Mouse (Mus musculus) heart, embryonic 11.5 days (tissue): ENCODE measurements around the gene Cfap61. TPM values are rescaled to one million over a fixed set of nuclear protein-coding genes. Genes with fewer than 3 reads are reported as not detected.

Experiments
- ATAC-seq: fragments of 200-750 bp; cut with Nextera tagmentation; replicated peaks from 2 replicates; pipeline ENCODE4 v1.8.0; 2017; ENCODE audit warnings: moderate library complexity; ENCODE audit not compliant: insufficient number of reproducible peaks, low FRiP score, low TSS enrichment
- H3K27ac ChIP-seq: fragments of 300-500 bp; sonication (generic); 2 replicates; pipeline ENCODE4 v1.5.1; 2014; ENCODE audit warnings: mild to moderate bottlenecking, low read depth, low read length
- H3K27me3 ChIP-seq: fragments of 300-500 bp; sonication (generic); 2 replicates; pipeline ENCODE4 v1.6.1; 2014; ENCODE audit warnings: mild to moderate bottlenecking, low read length, mixed read lengths; ENCODE audit not compliant: control insufficient read depth, insufficient read depth
- H3K36me3 ChIP-seq: fragments of 300-500 bp; sonication (generic); 2 replicates; pipeline ENCODE4 v1.6.1; 2014; ENCODE audit warnings: mild to moderate bottlenecking, low read length, moderate library complexity, mixed read lengths; ENCODE audit not compliant: control insufficient read depth, insufficient read depth
- H3K4me1 ChIP-seq: fragments of 300-500 bp; sonication (generic); 2 replicates; pipeline ENCODE4 v1.6.1; 2014; ENCODE audit warnings: low read length; ENCODE audit not compliant: control insufficient read depth, insufficient read depth
- H3K4me2 ChIP-seq: fragments of 300-500 bp; sonication (generic); 2 replicates; pipeline ENCODE4 v1.6.1; 2014; ENCODE audit warnings: mild to moderate bottlenecking, moderate library complexity
- H3K4me3 ChIP-seq: fragments of 300-500 bp; sonication (generic); 2 replicates; pipeline ENCODE4 v1.5.1; 2014; ENCODE audit warnings: low read depth, low read length
- H3K9ac ChIP-seq: fragments of 300-500 bp; sonication (generic); 2 replicates; pipeline ENCODE4 v1.6.1; 2014; ENCODE audit warnings: mild to moderate bottlenecking, low read depth, low read length, moderate library complexity
- H3K9me3 ChIP-seq: fragments of 300-500 bp; sonication (generic); replicated peaks from 2 replicates; pipeline ENCODE4 v1.6.1; 2016; ENCODE audit warnings: low read length; ENCODE audit not compliant: control insufficient read depth
- WGBS: fragments of 180-500 bp; shearing (Covaris S2); extraction: QIAGEN DNeasy Blood & Tissue Kit; methylation state at CpG from one replicate; pipeline ENCODE4 v1.1.7; 2014; ENCODE audit not compliant: insufficient replicate concordance; 5-methylcytosine and 5-hydroxymethylcytosine counted together
- polyA plus RNA-seq: library from polyadenylated mRNA; unstranded; fragments of >200 nt; fragmentation: Nextera tagmentation; extraction: Ambion mirVana; gene quantifications from 2 replicates; pipeline ENCODE4 v1.2.1, GENCODE M21; 2014

Cfap61 gene
- polyA plus RNA-seq, 1 experiment from 2014 or later = 0.10 TPM

DNA sequence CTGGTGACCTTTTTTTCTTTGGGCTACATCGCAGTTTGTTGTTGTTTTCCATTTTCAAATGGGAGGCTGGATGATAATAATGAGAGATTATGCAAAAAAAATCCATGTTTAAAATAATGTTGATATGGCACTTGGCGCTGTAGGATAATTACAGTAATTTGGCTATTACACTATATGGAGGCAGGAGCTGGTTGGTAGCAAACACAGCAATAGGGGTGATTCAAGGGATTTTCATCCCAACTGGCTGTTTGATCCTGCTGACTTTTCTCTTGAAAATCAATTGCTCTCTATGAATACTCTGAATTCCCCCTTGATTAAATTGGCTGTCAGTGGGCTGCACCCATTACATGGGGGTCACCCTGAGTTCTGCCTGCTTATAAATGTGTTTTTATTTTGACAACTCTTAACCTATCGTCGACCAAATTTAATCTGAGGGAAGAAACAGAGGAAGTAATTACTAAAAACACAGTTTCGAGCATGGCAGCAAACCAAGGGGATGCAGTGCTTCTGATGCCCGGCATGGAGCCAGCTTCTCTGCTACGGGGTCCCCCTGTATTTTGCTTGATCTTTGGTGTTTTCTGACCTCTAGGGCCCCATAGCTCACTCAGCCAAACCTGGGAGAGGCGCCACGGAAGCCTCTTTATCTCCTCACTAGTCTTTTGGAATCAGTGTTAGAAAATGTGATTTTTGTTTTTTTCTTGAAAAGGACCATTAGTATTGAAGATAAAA is 47.9 kb downstream of the Cfap61 start:
- Histone ChIP-seq H3K9me3 (no peaks in the 10 kb centered on the region), H3K4me3 (no peak overlapping the region), H3K4me2 (no peak overlapping the region), H3K4me1 (no peaks in the 10 kb centered on the region), H3K27ac (no peak overlapping the region), H3K9ac (no peak overlapping the region), H3K36me3 (no peaks in the 10 kb centered on the region), H3K27me3 (no peaks in the 10 kb centered on the region)
- WGBS = 80% methylated on average over 9 of the region's 9 CpGs
- ATAC-seq = no peak

DNA sequence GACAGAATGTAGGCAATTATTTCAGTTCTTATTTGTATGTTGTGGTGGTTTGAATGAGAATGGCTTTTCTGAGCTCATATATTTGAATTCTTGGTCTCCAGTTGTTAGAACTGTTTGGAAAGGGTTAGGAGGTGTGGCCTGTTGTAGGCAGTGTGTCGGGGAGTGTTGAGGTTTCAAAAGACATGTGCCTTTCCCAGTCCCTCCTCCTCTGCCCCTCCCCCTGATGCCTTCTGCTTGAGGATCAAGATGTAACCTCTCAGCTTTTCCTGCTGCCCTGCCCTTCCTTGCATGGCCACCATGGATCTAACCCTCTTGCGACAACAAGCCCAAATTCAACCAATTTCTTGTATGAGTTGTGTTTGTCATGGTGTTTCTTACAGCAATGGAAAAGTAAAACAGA is 53.2 kb downstream of the Cfap61 start:
- Histone ChIP-seq H3K9me3 (no peaks in the 10 kb centered on the region), H3K27me3 (no peaks in the 10 kb centered on the region), H3K4me2 (no peak overlapping the region), H3K4me3 (no peak overlapping the region), H3K4me1 (no peaks in the 10 kb centered on the region), H3K9ac (no peak overlapping the region), H3K27ac (no peak overlapping the region), H3K36me3 (no peaks in the 10 kb centered on the region)
- ATAC-seq = no peak
- WGBS = 75% methylated on average over 2 of the region's 2 CpGs

DNA sequence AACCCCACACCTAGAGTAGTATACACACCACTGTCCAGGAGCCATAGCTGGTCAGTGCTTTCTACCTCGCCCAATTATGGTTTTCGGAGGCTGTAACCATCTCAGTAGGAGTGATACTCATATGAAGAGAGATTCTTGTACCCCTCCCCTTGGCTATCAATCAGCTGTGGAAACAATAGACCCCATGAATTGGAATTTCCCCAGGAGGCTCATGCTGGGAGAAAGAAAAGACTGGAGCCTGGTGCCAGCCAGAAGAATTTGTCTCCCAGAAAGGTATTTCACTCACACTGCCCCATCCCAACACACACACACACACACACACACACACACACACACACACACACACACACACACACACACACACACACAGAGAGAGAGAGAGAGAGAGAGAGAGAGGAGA is 55.9 kb downstream of the Cfap61 start:
- 84% methylated on average over 2 of the region's 2 CpGs for WGBS
- no peak overlapping the region for H3K4me2 ChIP-seq

DNA sequence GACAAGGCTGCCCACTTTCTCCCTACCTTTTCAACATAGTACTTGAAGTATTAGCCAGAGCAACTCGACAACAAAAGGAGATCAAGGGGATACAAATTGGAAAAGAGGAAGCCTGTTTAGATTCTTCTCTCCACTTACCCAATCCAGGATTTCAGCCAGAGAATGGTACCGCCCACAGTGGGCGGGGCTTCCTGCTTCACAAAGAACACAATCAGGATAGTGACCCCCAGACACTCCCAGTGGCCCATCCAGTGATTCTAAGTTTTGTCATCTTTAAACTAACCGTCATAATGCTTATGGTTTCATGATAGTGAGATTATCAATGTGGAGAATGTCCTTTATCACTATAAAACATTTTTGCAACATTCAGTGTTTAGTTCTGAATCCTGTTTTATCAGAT is 61.9 kb downstream of the Cfap61 start:
- Histone ChIP-seq H3K4me3 (no peak overlapping the region), H3K9ac (no peak overlapping the region), H3K4me2 (no peak overlapping the region), H3K27ac (no peak overlapping the region), H3K4me1 (no peaks in the 10 kb centered on the region), H3K27me3 (no peaks in the 10 kb centered on the region), H3K36me3 (no peaks in the 10 kb centered on the region), H3K9me3 (no peaks in the 10 kb centered on the region)
- WGBS = 60% methylated on average over 4 of the region's 4 CpGs
- no peak for ATAC-seq

More for the DNA sequence above, 55.9 kb downstream of the Cfap61 start:
- Histone ChIP-seq H3K4me1 (no peaks in the 10 kb centered on the region), H3K4me3 (no peak overlapping the region), H3K36me3 (no peaks in the 10 kb centered on the region), H3K9ac (no peak overlapping the region), H3K27ac (no peak overlapping the region), H3K9me3 (no peaks in the 10 kb centered on the region), H3K27me3 (no peaks in the 10 kb centered on the region)
- ATAC-seq = no peak

DNA sequence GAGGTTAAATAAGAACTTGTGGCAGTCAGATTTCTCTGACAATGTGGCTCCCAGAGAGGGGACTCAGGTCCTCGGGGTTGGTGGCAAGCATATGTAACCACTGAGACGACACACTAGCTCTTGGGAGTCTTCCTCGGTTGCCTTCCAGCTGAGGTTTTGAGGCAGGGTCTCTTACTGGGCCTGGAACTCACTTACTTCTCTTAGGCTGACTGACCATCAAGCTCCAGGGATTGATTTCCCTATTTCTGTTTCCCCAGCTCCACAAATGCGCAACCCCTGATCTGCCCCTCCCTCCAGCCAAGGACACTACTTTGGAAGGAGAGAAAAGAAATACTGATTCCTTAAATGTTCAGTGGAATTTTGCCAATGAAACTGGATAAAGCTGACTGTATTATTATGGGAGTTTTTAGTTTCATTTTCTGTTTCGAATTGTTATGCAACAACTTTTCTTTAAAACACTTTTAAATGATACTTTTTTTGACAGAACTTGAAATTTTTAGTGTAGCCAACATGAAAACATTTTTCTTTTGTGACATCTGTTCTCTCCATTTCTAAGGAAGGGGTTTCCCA is 63.5 kb downstream of the Cfap61 start:
- no peak overlapping the region for H3K4me3 ChIP-seq
- ATAC-seq = no peak
- no peak overlapping the region for H3K4me2 ChIP-seq
- WGBS = 82% methylated on average over 5 of the region's 5 CpGs
- no peaks in the 10 kb centered on the region for H3K27me3 ChIP-seq
- no peak overlapping the region for H3K9ac ChIP-seq
- no peak overlapping the region for H3K27ac ChIP-seq
- H3K36me3 ChIP-seq = no peaks in the 10 kb centered on the region
- no peaks in the 10 kb centered on the region for H3K4me1 ChIP-seq
- H3K9me3 ChIP-seq = no peaks in the 10 kb centered on the region

DNA sequence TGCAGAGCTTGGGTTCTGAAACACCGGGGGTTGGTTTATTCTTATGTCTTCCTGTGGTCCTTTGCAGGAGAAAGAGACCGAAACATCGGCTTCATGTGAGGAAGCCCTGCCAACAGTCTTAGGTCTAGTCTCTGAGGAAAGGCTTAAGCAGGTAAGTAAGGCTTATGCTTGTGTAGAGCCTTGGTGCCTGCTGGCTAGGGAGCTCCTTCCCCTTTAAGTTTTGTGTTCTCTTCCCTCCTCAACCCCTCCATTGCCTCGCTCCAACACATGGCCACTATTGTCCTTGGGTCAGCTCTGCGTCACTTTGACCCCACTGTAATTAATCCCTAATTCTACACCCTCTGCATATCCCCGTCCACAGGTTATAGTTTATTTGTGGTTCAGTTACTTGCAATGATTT is 74.2 kb downstream of the Cfap61 start:
- Histone ChIP-seq H3K27ac (no peak overlapping the region), H3K36me3 (no peaks in the 10 kb centered on the region), H3K9me3 (no peaks in the 10 kb centered on the region), H3K9ac (no peak overlapping the region), H3K4me2 (no peak overlapping the region), H3K27me3 (no peaks in the 10 kb centered on the region), H3K4me1 (no peaks in the 10 kb centered on the region), H3K4me3 (no peak overlapping the region)
- no peak for ATAC-seq
- 69% methylated on average over 6 of the region's 6 CpGs for WGBS

DNA sequence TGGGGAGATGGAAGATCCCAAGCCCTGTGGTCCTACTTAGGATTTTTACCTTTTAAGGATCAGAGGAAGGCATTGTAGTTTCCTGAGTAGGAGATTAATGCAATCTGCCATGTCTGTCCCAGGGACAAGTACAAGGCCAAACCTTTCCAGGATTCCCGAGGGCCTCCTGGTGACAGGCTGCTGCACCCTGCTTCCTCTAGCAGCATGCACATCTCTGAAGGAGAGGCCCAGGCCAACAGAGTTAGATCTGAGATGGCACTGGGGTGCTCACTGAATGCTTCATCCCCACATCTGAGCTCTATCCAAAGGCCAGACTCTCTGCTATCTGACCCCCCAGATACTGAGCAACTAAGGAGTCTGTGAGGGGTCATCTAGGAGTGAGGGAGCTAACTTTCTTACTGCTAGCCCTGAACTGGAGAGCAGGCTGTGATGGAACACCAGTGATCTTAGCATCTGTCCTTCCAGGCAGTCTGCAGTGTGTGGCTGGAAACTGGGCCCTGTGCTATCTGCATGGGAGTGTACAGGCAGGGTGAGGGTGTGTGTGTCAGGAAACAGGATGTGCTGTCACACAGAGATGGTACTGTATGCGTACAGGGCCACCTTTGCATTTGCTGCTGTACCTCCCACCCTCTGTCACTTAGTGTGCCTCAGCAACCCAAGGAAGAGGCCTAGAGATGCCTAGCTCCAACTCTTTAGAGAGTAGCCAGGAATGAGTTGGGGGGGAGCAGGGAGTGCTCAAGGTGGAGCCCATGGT is 75.2 kb downstream of the Cfap61 start:
- Histone ChIP-seq H3K4me2 (no peak overlapping the region), H3K9ac (no peak overlapping the region), H3K36me3 (no peaks in the 10 kb centered on the region), H3K4me3 (no peak overlapping the region), H3K27me3 (no peaks in the 10 kb centered on the region), H3K4me1 (no peaks in the 10 kb centered on the region), H3K9me3 (no peaks in the 10 kb centered on the region), H3K27ac (no peak overlapping the region)
- 38% methylated on average over 2 of the region's 2 CpGs for WGBS
- peak; percentile 72; the same call in 1 of the 2 replicates for ATAC-seq

DNA sequence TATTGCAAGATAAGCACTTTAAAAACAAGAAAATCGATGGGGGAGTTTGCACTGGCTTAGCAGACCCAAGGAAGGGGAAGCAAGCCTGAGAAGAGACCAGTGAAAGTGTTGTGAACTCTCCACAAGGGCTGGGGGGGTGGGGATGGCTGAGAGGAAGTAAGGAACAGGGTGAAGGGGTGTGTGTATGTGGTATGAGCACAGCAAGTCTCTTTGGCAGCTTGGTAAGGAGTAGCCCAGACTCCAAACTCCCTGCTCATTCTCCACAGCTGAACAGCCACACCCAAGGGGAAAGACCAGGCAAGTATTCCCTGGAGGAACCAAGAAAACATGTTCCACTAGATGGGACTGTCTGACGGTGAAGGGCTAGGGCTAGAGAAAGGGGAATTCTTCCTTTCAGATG is 76.2 kb downstream of the Cfap61 start:
- Histone ChIP-seq H3K27me3 (no peaks in the 10 kb centered on the region), H3K4me1 (no peaks in the 10 kb centered on the region), H3K4me3 (no peak overlapping the region), H3K4me2 (no peak overlapping the region), H3K36me3 (no peaks in the 10 kb centered on the region), H3K27ac (no peak overlapping the region), H3K9me3 (no peaks in the 10 kb centered on the region), H3K9ac (no peak overlapping the region)
- WGBS = 29% methylated on average over 2 of the region's 2 CpGs
- ATAC-seq = no peak
